Mouse (Mus musculus) liver, postnatal 0 days (tissue): ENCODE results near the gene Gm1673.
"Not testable (repeated sequence)": the region's sequence is repeated elsewhere in the genome, so short reads cannot be mapped to it uniquely, and the experiment has no call there.

Experiments
- CTCF ChIP-seq: sonication (generic); IDR thresholded peaks from 2 replicates; pipeline ENCODE4 v1.5.1; 2016; ENCODE audit warnings: antibody characterized with exemption, low read depth
- EP300 ChIP-seq: IDR thresholded peaks from 2 replicates; pipeline ENCODE4 v1.6.1; 2016; ENCODE audit warnings: antibody characterized with exemption, low read depth, mild to moderate bottlenecking

DNA sequence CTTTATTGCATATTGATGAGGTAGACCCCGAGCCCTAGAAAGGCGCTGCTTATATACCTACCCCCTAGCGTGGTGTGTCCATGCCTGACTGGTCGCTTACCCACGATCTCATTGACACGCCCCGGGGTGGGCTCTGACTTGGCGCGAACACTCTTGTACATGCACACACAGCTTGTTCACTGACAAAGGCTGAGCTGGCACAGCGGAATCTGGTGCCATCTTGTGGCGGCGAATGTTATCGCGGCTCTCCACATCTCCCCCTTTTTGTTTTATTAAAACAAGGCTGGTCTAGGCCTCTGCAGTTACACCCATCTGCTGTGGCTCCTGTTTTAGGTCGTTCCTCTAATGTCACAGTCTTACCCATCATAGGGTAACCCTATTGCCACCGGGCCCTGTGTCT, 36.2 kb upstream of the Gm1673 start:
- TF ChIP-seq EP300: not testable (repeated sequence)
- peak; percentile 48 for TF ChIP-seq CTCF
